Mouse (Mus musculus): ENCODE results near the gene 2310034G01Rik.

The 2310034G01Rik gene

DNA sequence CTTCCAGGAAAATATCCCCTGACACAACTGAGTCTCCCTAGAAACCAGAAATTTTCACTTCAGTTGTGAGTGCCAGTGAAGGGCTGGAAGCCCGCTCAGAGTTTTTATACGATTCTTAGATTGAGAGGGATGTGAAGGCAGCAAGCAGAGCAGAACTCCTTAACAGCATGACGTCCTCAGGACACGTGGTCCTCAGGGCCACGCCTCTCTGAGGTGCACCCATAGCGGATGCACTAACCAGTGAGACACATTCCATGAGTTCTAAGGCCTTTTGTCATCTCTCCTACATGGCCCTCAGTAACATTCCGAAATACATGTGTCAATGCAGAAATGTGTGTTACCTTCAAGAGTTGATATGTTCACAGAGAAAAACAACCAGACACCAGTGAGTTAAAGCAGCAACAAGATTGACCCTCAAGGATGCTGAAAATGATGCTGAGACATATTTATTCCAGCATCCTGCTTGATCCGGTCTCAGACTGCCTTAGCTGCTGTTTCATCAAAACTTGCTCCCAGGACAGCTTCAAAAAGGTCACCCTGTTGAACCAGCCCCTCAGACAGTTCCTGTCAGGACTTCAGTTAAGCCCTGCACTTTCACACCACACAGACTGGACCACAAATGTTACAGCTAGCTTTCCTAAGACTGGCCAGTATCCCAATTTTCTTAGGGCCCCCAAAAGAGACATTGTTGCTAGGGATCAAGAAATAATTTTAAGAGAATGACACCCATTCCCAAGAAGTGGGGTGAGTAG is 49.6 kb downstream of the 2310034G01Rik start:
- DNase-seq (ENCODE audit: low spot score): no peak

Measured in MN1 (cell line).